Mouse (Mus musculus): ENCODE results near the gene Arl2bp.
A peak's percentile ranks its signal among the peaks of the same experiment; 100 is the strongest.

Arl2bp gene

DNA sequence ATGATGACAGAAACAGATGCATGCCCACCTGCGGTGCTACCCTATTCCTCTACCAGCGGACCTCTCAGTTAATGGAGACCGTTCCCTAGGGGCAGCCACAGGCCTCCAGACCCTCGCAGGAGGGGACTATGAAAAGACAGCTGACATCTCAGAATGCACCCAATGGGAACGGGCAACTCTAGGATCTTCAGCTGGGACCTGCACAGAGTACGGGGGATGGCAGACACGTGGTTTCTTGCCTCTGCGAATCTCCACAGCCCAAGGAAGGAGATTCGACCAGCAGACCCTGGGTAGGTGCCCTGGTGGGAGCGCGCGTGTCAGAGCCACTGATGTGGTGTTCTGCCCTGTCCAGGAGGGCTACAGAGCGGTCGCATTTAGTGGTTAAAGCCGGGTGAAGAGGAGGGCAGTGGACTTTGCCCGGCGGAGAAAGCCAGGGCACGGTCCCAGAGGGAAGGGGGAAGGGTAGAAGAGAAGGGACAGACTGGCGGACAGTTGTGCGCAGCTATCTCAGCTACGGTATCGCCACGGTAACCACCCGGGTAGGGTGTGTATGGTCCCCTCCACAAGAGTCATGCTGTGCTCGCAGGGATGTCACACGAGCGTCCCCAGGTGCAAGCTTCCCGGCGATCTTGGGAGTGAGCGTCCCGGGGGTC, 29.1 kb downstream of the Arl2bp start:
- DNase-seq (ENCODE audit: low spot score in 2 of 2) = no peak

DNA sequence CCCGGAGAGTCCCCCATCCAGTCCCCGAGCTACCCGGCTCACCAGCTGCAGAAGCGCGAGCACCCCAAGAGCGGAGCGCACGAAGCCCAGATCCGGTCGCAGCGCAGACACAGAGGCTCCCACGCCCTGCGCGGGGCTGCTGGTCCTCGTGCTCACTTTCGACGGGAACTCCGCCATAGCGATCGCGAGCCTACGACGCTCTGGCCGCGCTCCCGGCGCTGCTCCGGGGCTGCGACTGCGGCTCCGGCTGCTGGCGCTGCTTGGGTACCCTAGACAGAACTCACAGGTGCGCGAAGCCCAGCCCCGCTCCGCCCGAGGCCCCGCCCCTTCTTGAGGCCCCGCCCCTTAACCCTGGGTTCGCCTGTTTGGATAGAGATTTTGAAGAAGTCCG, 29.6 kb downstream of the Arl2bp start, which contains the start of gene Pllp:
TSS of gene Pllp (minus strand) at position 285 of the 391 bp plus-strand sequence.
- DNase-seq (ENCODE audit: low spot score in 2 of 2) = peak in 1 of 2 experiments; percentile 36

DNA sequence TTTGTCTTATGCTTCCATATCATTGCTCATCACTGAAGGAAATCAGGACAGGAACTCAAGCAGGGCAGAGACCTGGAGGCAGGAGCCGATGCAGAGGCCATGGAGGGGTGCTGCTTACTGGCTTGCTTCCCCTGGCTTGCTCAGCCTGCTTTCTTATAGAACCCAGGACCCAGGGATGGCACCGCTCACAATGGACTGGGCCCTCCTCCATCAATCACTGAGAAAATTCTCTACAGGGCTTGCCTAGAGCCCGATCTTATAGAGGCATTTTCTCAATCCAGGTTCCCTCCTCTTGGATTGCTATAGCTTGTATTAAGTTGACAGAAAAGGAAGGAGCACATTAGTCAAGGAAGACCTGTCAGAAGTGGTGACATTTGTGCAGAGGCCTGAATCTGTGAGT, 30.2 kb downstream of the Arl2bp start:
- DNase-seq (ENCODE audit: low spot score in 2 of 2) = no peak

DNA sequence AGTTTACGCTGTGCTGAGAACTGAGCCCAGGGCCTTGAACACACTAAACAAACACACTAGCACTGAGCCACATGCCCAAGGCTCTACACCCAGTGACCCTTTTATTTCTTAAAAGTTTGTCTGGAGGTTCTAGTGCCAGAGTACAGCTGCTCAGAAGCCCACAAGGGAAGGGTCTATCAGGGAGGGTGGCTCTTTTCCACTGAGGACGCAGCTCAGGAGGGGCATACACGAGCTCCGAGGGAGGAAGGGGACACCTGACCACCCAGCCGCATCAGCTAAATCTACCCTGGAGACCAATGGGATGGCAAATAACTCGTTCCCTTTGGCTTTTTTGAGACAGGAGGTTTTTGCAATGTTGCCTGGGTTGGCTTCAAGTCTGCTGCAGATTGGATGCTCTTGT, 31.6 kb downstream of the Arl2bp start:
- no peak for DNase-seq (ENCODE audit: low spot score in 2 of 2)

DNA sequence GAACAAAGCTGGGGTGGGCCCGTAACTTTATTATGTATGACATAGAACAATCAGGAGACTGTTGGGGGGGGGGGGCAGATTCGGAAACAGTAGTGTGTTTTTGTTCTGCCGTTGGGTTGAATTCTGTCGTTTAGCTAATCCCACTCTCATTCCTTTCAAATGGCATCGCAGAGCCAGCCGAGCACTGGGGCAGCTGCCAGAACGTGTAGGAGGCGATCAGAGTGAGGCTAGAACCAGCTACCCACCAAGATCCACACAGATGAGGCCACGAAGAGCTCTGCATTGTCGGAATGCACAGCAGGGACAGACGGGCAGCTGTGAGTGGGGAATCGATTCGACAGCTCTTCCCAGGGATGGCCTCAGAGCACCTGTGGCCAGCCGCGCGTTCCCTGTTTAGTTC, 33.0 kb downstream of the Arl2bp start:
- DNase-seq (ENCODE audit: low spot score in 2 of 2) = no peak

DNA sequence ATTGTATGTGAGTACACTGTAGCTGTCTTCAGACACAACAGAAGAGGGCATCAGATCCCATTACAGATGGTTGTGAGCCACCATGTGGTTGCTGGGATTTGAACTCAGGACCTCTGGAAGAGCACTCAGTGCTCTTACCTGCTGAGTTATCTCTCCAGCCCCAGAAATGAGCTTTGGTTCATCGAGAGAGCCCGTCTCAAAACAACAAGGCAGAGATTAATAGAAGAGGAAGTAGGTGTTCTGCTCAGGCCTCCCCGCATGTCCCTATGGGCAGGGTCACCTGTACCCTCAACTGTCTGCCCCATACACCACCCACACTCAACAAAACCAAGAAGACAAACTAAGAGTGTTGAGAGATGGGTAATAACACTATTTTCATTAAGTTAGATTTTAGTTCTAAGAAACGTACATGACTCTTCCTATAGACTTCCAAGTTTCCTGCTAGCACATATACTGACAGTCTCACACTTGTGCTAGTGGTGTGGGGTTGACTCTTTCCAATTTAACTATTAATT, 34.1 kb downstream of the Arl2bp start:
- no peak for DNase-seq (ENCODE audit: low spot score in 2 of 2)

DNA sequence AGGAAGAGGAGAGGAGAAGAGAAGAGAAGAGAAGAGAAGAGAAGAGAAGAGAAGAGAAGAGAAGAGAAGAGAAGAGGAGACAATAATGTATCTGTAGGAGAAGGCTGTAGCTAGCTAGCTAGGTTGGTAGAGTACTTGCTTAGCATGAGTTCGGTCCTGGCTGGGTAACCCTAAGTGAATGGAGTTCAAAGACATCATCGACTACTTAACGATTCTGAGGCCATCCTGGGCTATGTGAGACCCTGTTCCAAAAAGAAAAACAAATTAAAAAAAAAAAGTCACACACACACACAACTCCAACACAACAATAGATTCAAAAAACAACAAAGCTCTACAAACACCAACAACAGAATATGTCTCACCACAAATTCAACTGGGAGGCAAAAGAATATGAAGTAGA, 35.8 kb downstream of the Arl2bp start:
- DNase-seq (ENCODE audit: low spot score in 2 of 2) = no peak

DNA sequence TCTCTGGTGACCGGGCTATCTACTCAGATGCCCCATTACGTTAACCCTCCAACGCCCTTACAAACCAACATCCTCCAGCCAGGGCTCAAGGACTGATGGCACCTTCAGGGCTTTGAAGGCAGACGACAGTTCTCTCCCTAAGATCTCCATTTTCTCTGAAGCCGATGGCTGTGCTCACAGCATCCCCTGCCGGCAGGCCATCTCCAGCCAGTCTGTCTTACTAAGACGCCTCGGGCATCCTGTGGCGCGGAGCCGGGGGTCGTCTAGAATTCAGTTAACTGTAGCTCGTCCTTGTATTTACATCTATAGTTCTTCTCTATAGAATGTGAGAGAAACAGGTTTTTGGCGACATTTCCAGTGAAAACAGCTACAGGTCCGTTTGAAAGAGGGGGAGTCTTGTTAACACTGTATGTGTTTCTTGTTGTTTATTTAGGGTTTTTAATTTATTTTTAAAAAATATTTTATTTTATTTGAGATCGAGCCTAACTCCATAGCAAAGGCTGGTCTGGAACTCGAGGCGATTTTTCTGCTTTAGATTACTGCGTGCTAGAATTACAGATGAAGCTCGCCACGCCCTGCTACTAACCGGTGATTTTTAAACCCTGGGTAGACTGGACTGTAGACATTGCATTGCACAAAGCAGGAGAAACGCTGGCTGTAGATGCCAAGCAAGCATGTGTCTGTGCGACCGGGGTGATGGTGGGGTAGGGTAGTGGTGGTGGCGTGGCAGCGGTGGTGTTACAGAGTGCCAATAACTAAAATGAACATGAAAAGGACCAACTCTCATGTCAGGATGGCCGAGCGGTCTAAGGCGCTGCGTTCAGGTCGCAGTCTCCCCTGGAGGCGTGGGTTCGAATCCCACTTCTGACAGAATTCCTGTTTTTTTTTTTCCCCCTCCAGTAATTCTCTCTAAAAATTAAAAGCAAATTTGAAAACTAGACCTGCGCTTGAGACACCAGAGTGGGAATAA, 36.7 kb downstream of the Arl2bp start:
- DNase-seq (ENCODE audit: low spot score in 2 of 2) = peak; percentile 51 to 76

DNA sequence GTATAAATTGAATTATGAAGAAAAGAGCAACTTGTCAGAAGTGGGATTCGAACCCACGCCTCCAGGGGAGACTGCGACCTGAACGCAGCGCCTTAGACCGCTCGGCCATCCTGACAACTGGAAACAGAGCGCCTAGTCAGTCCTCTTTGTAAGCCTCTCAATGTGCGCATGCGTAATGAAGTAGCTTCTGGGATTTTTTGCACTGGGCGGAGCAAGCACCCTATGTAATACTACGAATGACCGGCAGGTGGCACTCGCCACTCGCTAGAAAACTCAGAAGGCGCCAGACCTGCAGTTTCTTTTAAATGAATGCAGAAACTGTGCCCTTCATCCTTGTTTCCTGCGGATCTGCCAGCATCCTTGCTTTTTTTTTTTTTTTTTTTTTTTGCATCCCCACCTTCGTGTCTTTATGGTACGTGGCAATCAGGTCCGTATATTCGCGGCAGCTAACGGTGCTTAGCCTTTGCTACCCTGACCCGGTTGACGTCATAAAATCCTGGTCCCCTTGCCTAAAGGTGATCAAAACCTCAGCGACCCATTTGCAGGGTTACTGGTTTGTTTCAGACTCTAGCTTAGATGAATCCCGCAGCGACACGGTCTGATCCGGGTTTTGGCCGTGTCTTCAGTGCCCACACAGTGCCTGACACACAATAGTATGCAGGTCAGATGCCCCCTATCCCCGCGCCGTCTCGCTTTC, 37.7 kb downstream of the Arl2bp start:
- peak; percentile 99 for DNase-seq (ENCODE audit: low spot score in 2 of 2)

DNA sequence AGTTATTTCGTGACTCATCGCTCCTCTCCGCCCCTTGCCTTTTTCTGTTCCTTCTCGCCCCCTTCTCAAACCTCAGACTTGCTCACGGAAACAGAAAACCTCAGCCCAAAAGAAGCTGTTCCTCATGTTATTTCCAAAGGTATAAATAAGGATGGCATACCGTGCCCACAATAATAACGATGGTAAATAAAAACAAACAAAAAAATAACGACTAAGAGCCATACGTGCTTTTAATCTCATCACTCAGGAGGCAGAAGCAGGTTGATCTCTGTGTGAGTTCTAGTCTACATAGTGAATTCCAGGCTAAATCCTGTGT, 38.2 kb downstream of the Arl2bp start:
- DNase-seq (ENCODE audit: low spot score in 2 of 2) = no peak

DNA sequence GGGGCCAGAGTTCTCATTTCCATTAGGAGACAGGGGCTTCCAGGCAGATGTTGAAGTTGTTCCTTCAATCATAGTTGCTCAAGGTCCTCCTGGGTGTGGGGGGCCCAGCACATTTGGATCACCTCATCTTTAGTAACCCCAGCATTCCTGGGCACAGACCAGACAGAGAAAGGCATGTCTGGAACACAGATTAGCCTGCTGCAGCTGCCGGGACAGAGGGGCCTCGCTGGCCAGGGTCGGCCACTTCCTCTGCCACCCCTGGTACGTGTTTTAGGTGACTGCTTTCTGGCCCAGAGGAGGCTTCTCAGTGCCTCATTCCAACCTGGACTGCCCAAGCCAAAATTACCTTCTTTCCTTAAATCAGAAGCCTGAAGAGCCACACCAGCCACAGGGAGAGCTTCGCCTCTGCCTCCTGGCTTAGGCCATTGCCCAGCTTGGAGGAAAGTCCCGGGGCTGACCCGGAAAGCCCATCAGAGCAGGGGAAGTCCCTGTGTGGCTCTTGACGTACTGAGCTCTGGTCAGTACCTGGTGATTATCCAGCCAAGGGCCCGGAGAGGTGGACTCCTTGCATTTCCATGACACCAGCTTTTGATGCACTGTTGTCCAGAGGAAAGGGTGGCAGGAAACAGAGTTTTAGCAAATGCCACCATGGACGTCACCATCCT, 39.3 kb downstream of the Arl2bp start:
- no peak for DNase-seq (ENCODE audit: low spot score in 2 of 2)

DNA sequence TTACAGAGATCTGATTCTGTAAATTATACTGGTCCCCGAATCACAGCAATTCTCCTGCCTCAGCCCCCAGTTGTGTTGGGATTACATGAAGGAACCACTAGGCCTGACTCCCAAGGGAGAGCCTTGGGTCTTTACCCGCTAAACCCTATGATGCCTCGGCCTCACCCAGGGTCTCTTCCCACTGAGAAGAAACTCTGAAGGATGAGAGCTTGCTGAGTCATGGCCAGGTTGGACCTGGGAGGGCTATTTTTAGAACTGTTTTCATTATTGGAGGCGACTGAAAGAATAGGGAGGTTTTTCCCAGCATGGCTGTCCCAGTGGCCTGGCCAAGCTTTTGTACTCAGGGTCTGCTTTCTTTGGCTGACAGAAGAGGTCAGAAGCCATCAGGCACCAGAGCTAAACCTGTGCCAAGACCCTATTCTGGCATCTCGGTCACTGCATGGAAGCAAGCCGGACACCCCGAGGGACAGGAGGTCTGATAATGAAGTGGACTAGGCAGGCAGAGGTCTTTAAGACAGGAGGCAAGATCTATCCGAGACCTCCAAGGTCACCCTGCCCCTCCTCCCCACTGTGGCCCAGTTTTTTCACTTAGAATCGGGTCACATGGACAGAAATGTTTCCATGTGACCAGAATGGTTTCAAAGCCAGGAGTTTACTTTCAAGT, 40.5 kb downstream of the Arl2bp start:
- DNase-seq (ENCODE audit: low spot score in 2 of 2) = no peak

DNA sequence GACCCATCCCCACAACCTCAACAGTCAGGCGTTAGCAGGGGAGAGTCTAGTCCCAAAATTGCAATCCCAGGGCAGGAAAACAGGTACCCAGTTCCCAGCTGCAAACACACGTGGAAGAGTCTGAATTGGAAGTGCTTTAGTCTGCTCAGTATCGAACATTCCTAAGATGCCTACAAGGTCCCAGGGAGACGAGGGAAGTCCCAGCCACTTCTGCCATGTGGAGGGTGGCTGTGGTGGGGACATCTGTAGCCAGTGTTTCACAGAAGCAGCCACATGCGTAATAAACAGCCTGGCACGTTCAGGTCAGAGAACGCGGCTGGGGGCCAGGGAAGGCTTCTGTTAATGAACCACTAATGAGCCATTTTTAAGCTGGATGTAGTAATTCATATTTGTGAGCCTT, 43.9 kb downstream of the Arl2bp start:
- DNase-seq (ENCODE audit: low spot score in 2 of 2) = no peak

DNA sequence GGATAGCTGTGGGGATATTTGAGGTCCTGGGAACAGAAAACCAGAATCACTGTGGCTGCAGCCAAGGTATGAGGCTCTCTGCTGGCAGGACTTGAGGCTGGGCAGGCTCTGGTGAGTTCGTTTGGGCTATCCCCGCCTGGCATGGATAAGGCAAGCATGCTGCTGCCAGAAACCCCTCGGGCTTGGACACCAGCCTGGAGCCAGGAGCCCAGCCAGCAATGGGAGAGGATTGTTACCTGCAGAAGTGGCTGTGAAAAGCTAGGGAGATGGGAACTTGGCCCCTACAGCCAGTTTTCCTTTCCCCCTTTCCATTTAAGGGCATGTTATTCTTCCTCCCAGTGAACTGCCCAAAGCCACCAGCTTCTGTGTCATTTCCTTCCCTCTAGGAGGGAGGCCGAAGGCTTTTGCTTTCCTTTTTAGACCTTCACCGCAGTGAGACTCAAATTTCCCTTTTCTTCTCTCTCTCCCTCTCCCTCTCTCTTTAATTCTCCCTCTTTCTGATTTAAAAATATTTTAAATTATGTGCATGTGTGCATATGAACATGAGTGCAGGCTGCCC, 44.8 kb downstream of the Arl2bp start:
- DNase-seq (ENCODE audit: low spot score in 2 of 2) = peak in 1 of 2 experiments; percentile 53

DNA sequence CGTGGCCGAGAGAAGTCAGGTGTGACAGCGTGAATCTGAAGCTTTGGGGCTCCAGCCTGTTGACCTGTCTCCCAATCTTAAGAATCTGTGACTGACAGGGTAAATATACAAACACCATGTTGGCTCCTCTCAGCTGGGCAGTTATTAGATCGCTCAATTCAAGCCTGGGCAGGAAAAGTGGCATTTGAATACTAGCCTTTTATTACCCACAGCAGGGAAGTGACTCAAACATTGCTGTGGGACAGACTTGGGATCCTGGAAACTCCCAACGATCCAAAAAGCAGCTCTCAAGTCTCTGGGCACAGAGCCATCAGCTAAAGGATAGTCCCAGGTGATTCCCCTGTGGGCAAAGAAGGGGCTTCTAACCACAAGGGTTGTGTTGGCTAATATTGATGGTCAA, 48.2 kb downstream of the Arl2bp start:
- DNase-seq (ENCODE audit: low spot score in 2 of 2) = no peak

DNA sequence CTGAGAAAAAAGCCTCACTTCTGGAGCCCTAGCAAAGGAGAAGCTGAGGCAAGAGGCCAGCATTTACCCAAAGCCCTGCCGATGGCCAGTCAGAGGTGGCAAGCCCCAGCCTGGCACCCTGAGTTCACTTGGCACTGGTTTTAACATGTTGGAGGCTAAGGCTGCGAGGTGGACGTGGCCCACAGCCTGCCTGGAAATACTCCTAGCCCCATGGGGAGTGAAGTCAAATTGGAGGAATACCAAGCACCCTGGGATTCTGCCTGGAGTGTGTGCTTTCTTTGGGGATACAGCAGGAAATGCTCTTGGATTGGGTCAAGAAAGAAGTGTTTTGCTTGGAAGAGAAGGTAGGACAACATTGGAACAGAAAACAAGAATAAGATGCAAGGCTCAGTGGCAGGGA, 49.5 kb downstream of the Arl2bp start:
- no peak for DNase-seq (ENCODE audit: low spot score in 2 of 2)

DNA sequence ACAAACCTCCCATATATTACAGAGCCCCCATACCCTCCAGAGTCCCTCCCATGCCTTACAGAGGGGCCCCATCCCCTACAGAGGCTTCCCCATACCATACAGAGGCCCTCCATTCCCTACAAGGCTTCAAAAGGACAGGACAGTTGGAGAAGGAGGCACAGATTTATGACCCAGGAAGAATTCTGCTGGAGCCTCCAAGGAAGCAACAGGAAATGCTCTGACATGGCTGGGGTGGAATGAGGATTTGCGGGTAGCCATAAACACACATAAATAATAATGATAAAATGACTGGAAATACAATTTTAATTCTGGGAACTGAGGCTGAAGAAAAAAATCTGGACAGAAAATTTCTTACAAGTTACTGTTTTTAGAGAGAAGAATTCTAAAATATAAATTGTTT, 50.4 kb downstream of the Arl2bp start:
- DNase-seq (ENCODE audit: low spot score in 2 of 2) = no peak

Data from cerebellum, postnatal 4 days (tissue).